Mouse (Mus musculus): ENCODE results near the gene Faf1.

GRCm38 (mm10) chr4:109793072-109793471 lies 116.7 kb downstream of the Faf1 start:
- no peak for TF ChIP-seq CTCF (IDR thresholded peaks at IDR 0.05; ENCODE audit: insufficient read depth, low read length)
- TF ChIP-seq POLR2A (IDR thresholded peaks at IDR 0.05; ENCODE audit: borderline replicate concordance, extremely low read depth, low read depth, low read length) = no peak

Data from lung, adult 2 months (tissue).